Mouse (Mus musculus) embryonic fibroblast, embryonic 13.5 days (primary cell): ENCODE results near the gene Gpr137.

Experiments used
- CTCF ChIP-seq: IDR thresholded peaks from 2 replicates; pipeline ENCODE4 v1.5.1; 2011; ENCODE audit warnings: mild to moderate bottlenecking, control low read depth, low read length, moderate library complexity, borderline replicate concordance; ENCODE audit not compliant: insufficient read depth
- POLR2A ChIP-seq: IDR thresholded peaks from 2 replicates; pipeline ENCODE4 v1.6.1; 2011; ENCODE audit warnings: low read depth, mild to moderate bottlenecking, control low read depth, low read length, moderate library complexity

DNA sequence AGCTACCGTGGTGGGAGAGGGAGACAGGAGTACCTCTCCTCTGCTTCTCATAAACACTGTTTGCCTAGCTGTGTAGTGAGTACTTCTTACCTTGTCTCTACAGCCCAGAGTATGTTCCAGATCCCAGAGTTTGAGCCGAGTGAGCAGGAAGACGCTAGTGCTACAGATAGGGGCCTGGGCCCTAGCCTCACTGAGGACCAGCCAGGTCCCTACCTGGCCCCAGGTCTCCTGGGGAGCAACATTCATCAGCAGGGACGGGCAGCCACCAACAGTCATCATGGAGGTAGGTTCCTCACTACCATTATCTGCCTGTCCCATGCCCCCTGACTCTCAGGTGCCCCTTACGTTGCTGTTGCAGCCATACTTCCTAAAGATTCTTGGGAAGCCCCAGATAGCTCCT lies 484 bp upstream of the Gpr137 start:
- TF ChIP-seq CTCF (no peak), POLR2A (no peak)
